In the genomic region with DNA sequence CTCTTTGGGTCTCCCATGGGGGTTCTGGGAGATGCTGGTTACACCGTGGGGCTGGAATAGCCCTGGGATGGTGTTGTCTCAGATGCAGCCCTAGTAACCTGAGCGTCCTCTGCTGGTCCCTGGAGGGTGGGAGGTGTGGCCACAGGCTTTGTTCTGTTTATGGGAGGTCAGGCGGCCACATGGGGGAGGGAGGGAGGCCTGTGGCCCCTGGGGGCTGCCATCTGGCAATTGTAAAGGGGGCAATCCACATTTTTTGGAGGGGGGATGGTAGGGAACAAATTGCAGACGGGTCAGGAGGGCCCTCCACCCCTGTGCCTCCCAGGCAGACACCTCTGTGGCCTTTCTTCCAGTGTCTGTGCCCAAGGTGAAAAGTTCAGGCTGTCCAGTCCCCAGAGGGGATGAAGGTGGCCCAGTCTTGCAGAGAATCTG, we compare ENCODE assay signal across 8 mouse cellular contexts. TPM values are rescaled to one million over a fixed set of nuclear protein-coding genes. Genes with fewer than 3 reads are reported as not detected.
DNase-seq lines count a peak whose midpoint lies in the region; ATAC-seq lines count a peak whose summit lies in the region.

No protein-coding gene starts in this region.

- peaks cover 74% of the 10 kb centered on the region for H3K4me1 ChIP-seq in intestine, embryonic 14.5 days (replicated peaks; ENCODE audit: control insufficient read depth, insufficient read depth, low read length)
- H3K4me1 ChIP-seq in midbrain, embryonic 14.5 days (ENCODE audit: control insufficient read depth, insufficient read depth, low read length) = peaks cover 31% of the 10 kb centered on the region

- no peaks in the 10 kb centered on the region for H3K9me3 ChIP-seq in intestine, embryonic 14.5 days (ENCODE audit: control insufficient read depth, low read length)
- H3K9me3 ChIP-seq in midbrain, embryonic 14.5 days (ENCODE audit: control insufficient read depth, low read length) = no peaks in the 10 kb centered on the region

- 15% methylated on average over 4 of the region's 4 CpGs for WGBS in intestine, embryonic 14.5 days
- 16% methylated on average over 4 of the region's 4 CpGs for WGBS in midbrain, embryonic 14.5 days

- DNase-seq in heart, adult 11 months = peak; percentile 98
- DNase-seq in heart, adult 8-10 months (ENCODE audit: low spot score) = no peak
- DNase-seq in embryo, embryonic 9.5 days (ENCODE audit: extremely low spot score) = peak; percentile 91
- DNase-seq in intestine, embryonic 14.5 days (ENCODE audit: low spot score) = no peak
- DNase-seq in midbrain, embryonic 14.5 days = no peak
- no peak for DNase-seq in frontal cortex, postnatal 25 days (ENCODE audit: low spot score in 2 of 2)
- no peak for DNase-seq in Muller cell, postnatal 12 days (ENCODE audit: inconsistent ontology term)
- DNase-seq in frontal cortex, postnatal 14 days (ENCODE audit: low spot score in 2 of 2) = no peak

- 0 out of 2 replicates have a peak, but pooled peaks have one; percentile 30 for ATAC-seq in intestine, embryonic 14.5 days (replicated peaks; ENCODE audit: low FRiP score, low TSS enrichment, low read depth)
- no peak for ATAC-seq in midbrain, embryonic 14.5 days (ENCODE audit: low FRiP score, low TSS enrichment)

- no peak overlapping the region for H3K4me3 ChIP-seq in intestine, embryonic 14.5 days (ENCODE audit: low read depth, low read length)
- no peak overlapping the region for H3K4me3 ChIP-seq in midbrain, embryonic 14.5 days (replicated peaks; ENCODE audit: low read depth, low read length)

- H3K4me2 ChIP-seq in intestine, embryonic 14.5 days (ENCODE audit: low read length) = no peak overlapping the region
- no peak overlapping the region for H3K4me2 ChIP-seq in midbrain, embryonic 14.5 days (ENCODE audit: low read length)

- no peaks in the 10 kb centered on the region for H3K27me3 ChIP-seq in intestine, embryonic 14.5 days (replicated peaks; ENCODE audit: control insufficient read depth, insufficient read depth, low read length)
- no peaks in the 10 kb centered on the region for H3K27me3 ChIP-seq in midbrain, embryonic 14.5 days (ENCODE audit: control insufficient read depth, insufficient read depth, low read length)

- 0 out of 2 replicates have a peak, but pooled peaks cover 4% of the 10 kb centered on the region for H3K36me3 ChIP-seq in intestine, embryonic 14.5 days (ENCODE audit: control insufficient read depth, insufficient read depth, low read length)
- no peaks in the 10 kb centered on the region for H3K36me3 ChIP-seq in midbrain, embryonic 14.5 days (ENCODE audit: control insufficient read depth, insufficient read depth, low read length)

- no peak overlapping the region for H3K9ac ChIP-seq in intestine, embryonic 14.5 days (ENCODE audit: low read length)
- no peak overlapping the region; the same call in 1 of the 2 replicates for H3K9ac ChIP-seq in midbrain, embryonic 14.5 days (replicated peaks; ENCODE audit: low read length)

- H3K27ac ChIP-seq in intestine, embryonic 14.5 days (ENCODE audit: low read depth) = peak overlapping the region; percentile 5; the same call in 1 of the 2 replicates
- H3K27ac ChIP-seq in midbrain, embryonic 14.5 days (replicated peaks; ENCODE audit: low read depth, low read length) = 0 out of 2 replicates have a peak overlapping the region, but pooled peaks have one; percentile 41

RNA-seq across cellular contexts. Expression of a gene that starts 32.7 kb away (rescaled TPM):
- total RNA-seq in heart, adult 8-10 months (2022) = 10 to 100 TPM; 44.5 to 53.3 (median 49.0) TPM
- polyA plus RNA-seq in intestine, embryonic 14.5 days (2014; fragmentation: Nextera tagmentation; extraction: Ambion mirVana) = 24.4 and 25.3 TPM in 2 replicates
- polyA plus RNA-seq in midbrain, embryonic 14.5 days (2014; fragmentation: Nextera tagmentation; extraction: Ambion mirVana) = 14.3 and 15.4 TPM in 2 replicates

RNA-seq across cellular contexts. Expression of a gene that starts 59.9 kb away (rescaled TPM):
- 10 to 100 TPM; 12.4 to 17.8 (median 15.9) TPM for total RNA-seq in heart, adult 8-10 months (2022)
- 74.6 and 81.2 TPM in 2 replicates for polyA plus RNA-seq in intestine, embryonic 14.5 days (2014; fragmentation: Nextera tagmentation; extraction: Ambion mirVana)
- polyA plus RNA-seq in midbrain, embryonic 14.5 days (2014; fragmentation: Nextera tagmentation; extraction: Ambion mirVana) = 74.1 and 85.6 TPM in 2 replicates

Comparison
In these comparisons a context has a peak if more than half of its experiments do, and no peak if none do; other contexts are left out.
1. DNase-seq: peak in heart, adult 11 months (single experiment) and embryo, embryonic 9.5 days (single experiment); none in heart, adult 8-10 months (single experiment), intestine, embryonic 14.5 days (single experiment), midbrain, embryonic 14.5 days (single experiment), frontal cortex, postnatal 25 days (0 of 2), Muller cell, postnatal 12 days (single experiment) and frontal cortex, postnatal 14 days (0 of 2).